Mouse (Mus musculus): ENCODE results near the gene Fcer1g.
A peak's percentile ranks its signal among the peaks of the same experiment; 100 is the strongest.
"Not testable (repeated sequence)": the region's sequence is repeated elsewhere in the genome, so short reads cannot be mapped to it uniquely, and the experiment has no call there.

Fcer1g gene

GRCm38 (mm10) chr1:171263666-171264461 lies 29.7 kb upstream of the Fcer1g start:
- no peak for DNase-seq

GRCm38 (mm10) chr1:171263185-171263611 lies 29.0 kb upstream of the Fcer1g start:
- DNase-seq: no peak

DNA sequence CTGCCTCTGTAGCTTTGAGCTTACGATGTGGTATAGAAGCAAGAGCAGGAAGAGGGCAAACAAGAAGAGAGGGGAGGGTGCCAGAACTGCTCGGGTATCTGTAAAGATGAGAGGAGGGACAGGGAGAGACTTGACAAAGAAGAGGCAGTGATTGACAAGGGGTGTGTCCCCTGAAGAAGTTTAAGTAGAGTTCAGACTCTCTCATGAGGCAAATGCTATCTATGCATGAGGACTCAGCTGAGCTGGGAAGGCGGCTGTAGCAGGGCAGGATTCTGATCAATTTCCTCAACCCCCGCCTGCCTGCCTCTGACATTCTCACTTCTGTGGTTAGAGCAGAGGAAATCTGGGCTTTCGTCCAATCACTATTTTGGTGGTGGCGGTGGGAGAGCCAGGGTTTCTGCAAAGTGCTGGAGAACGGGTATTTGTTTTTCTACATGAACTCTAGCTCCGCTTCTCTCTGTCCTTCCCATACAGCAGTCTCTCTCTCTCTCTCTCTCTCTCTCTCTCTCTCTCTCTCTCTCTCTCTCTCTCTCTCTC lies 28.5 kb upstream of the Fcer1g start:
- DNase-seq: no peak

- DNase-seq: no peak
Observed at GRCm38 (mm10) chr1:171260316-171260715, 26.2 kb upstream of the Fcer1g start.

DNA sequence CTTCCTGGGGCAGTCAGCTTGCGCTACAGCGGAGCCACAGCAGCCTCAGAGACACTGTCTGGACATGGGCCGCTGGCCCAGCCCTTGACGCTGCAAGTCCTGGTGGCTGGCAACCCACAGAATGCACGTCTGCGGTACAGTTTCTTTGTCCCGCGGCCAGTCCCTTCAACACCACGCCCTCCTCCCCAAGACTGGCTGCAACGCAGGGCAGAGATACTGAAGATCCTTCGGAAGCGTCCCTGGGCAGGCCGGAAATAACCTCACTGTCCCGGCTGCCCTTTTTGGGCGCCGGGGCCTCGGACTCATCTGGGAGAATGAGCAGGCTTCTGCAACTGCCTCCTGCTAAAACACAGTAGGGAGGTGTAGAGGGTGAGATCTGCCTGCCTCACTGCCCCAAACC lies 24.8 kb upstream of the Fcer1g start:
- DNase-seq: no peak

- no peak for DNase-seq
Observed at GRCm38 (mm10) chr1:171257781-171258180, 23.6 kb upstream of the Fcer1g start.

- no peak for DNase-seq
Observed at GRCm38 (mm10) chr1:171256937-171257548, 22.9 kb upstream of the Fcer1g start.

- no peak for DNase-seq
Observed at GRCm38 (mm10) chr1:171256095-171256818, 22.1 kb upstream of the Fcer1g start.

- no peak for DNase-seq
Observed at GRCm38 (mm10) chr1:171252415-171252814, 18.2 kb upstream of the Fcer1g start.

DNA sequence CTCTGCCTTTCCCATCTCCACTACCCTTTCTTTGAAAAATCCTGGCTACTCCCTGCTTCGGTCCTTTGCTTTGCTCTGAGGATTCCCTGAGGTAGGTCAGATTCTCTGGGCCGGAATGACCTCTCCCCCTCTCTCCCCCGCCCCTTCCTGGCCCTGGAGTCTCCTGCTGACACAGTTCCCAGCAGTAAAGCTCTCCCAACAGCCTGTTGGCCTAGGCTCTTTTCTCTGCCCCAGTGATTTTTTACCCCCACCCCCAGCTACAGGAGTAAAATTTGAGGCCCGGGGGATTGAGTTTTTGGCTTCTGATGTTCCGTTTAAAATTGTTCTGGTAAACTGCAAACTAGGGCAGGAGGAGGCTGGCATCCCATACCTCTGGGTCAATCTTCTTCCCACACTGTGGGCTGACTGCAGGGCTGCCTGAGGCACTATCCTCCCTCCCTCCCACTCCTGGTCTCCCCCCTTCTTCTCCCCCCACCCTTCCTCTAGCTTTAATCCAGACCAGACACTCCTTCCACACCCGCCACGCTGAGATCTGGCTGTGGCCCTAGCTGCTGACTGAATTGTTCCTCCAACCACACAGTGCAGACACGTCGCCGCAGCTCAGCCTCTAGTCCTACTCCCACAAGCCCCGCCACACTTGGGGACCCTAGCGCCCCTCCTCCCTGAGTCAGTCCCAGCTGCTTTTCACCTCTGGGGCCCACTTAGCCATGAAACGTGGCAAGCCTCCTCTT lies 17.6 kb upstream of the Fcer1g start:
- DNase-seq: no peak

DNA sequence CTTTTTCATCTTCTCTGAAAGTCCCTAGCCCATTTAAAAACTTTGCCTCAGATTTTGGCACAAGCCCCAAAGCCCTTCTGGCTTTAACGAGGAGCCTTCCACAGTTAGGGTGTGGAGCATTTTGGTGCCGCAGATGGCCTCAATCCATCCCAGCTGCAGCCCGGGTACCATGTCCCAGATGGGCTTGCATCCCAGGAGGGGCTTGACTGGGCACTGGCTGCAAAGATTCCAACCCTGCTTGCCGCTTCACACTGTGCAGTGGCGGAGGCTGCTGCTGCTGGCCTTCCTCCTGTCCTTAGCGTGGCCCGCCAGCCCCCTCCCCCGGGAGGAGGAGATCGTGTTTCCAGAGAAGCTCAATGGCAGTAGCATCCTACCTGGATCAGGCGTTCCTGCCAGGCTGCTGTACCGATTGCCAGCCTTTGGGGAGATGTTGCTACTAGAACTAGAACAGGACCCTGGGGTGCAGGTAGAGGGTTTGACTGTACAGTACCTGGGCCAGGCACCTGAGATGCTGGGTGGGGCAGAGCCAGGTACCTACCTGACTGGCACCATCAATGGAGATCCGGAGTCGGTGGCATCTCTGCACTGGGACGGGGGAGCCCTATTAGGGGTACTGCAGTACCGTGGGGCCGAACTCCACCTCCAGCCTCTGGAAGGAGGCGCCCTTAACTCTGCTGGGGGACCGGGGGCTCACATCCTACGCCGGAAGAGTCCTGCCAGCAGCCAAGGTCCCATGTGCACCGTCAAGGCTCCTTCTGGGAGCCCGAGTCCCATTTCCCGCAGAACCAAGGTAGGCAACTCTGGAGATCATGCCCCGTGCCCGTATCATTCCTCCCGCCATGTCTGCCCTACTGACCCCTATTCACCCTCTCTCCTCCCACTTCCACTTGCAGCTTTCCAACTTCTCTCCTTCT lies 16.8 kb upstream of the Fcer1g start, which contains the start of gene Ndufs2:
Gene Ndufs2, minus strand, starts transcription at position 709 of the 914 bp plus-strand sequence.
- no peak for DNase-seq

DNA sequence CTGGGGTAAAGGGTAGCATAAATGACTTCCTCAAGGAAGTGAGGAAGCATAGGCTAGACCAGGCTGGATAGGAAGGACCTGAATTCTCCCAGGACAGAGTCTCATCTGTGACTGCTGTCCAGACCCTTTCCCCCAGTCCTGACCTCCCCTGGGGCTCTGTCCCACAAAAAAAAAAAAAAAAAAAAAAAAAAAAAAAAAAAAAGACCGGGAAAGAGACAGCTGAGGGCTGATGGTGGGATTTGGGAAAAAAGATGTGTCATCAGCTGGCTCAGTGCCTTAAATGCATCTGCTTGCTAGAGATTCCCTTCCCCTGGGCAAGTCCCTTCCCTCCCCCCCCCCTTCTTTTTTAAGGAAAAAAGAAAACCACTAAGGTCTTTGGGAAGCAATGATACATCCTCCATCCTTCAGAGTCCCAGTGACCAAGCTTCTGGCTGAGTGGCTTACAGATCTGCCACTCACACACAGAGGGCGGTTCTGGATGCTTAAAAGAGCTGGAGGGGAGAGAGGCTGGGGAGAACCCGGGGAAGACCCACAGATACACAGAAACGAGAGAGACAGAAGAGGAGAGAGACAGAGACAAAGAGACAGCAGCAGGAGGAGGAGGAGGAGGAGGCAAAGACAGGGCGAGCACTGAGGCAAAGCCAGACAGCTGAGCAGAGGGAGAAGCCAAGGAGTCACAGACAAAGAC lies 15.9 kb upstream of the Fcer1g start, which contains the start of gene Adamts4:
Gene Adamts4, plus strand, starts transcription at position 509 of the 688 bp plus-strand sequence.
- DNase-seq: no peak

DNA sequence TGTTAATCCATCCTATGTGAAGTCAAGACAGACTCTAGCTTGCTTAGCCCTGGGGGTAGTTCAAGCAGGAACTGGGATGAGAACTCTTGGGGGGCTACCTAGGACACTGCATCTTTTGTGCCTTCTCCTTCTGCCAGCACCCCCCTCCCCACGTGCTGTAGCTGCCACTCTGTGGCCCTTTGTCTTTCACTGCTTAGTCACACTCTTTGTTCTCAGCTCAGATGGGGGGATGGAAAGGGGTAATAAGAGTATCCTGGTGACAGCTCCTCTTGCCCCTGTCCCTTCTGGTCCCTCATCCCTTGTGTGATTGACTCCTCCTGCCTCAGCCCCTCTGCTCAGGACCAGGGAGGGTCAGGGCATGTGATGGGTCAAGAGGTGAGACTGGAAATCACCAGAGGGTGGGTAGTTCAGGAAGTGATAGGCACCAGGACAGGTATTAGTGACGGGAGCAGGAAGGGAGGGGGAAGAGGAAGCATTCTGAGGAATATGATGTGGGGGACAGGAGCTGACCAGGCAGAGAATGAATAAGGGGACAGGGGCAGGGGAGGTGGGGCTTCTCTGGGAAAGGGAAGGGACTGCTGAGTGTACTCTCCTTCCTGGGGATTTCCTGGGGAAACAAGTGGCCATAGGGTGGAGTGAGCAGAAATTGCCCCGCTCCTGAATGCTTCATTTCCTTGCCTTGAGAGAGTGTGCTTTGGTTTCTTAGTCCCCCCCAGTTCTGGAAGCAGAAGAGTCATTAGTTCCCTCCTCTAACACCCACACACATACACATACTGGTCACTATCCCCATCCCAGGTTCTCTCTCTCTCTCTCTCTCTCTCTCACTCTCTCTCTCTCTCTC lies 14.4 kb upstream of the Fcer1g start:
- no peak for DNase-seq

DNA sequence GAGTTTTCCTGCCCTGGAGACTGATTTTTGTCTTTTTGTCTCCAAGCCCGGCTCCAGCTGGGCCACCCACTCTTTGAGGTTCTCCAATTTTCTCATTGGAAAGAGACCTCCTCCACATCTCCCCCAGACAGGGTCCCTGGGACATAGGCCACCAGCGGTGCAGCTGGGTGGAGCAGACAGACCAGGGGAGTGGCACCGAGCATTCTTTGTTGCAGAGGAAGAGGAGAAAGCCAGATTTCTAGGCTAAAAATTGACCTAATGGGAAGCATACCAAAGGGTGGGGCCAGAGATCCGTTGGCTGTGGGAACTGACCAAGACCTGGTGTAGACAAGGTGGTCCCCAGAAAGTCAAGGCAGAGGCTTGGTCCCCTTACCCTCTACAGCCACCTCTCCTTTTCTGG lies 13.8 kb upstream of the Fcer1g start:
- DNase-seq: no peak

- no peak for DNase-seq
Observed at GRCm38 (mm10) chr1:171247453-171247841, 13.3 kb upstream of the Fcer1g start.

GRCm38 (mm10) chr1:171246709-171247452 lies 12.7 kb upstream of the Fcer1g start:
- DNase-seq: peak; percentile 98

GRCm38 (mm10) chr1:171245353-171245752 lies 11.2 kb upstream of the Fcer1g start:
- no peak for DNase-seq

DNA sequence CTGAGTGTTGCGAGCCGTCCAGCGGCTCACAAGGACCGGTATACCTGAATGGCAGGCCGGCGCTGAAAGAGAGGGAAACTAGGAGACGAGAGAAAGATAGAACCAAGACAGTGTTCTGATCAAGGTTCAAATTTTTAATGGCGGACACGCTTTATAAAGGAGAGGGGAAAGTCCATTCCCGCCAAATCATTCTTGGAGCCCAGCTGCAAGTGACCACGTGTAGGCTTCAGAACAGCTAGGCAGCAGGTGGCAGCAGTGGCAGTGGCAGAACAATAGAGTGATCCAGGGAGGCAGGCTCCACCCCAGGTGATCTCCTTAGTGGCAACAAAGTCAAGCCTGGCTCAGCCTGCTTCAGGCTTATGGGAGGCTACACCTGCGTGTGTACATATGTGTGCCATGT lies 7.8 kb upstream of the Fcer1g start:
- DNase-seq: not testable (repeated sequence)

- DNase-seq: no peak
Observed at GRCm38 (mm10) chr1:171240911-171241310, 6.7 kb upstream of the Fcer1g start.
